Mouse (Mus musculus) embryonic fibroblast, embryonic 13.5 days (primary cell): ENCODE data around the gene Nr2e3.

Experiments
- CTCF ChIP-seq: IDR thresholded peaks from 2 replicates; pipeline ENCODE4 v1.5.1; 2011; ENCODE audit warnings: mild to moderate bottlenecking, control low read depth, low read length, moderate library complexity, borderline replicate concordance; ENCODE audit not compliant: insufficient read depth
- POLR2A ChIP-seq: IDR thresholded peaks from 2 replicates; pipeline ENCODE4 v1.6.1; 2011; ENCODE audit warnings: low read depth, mild to moderate bottlenecking, control low read depth, low read length, moderate library complexity

- TF ChIP-seq CTCF (no peak), POLR2A (no peak)
These were observed 18.5 kb downstream of the Nr2e3 start for GRCm38 (mm10) chr9:59941885-59942350.
